In the genomic region with DNA sequence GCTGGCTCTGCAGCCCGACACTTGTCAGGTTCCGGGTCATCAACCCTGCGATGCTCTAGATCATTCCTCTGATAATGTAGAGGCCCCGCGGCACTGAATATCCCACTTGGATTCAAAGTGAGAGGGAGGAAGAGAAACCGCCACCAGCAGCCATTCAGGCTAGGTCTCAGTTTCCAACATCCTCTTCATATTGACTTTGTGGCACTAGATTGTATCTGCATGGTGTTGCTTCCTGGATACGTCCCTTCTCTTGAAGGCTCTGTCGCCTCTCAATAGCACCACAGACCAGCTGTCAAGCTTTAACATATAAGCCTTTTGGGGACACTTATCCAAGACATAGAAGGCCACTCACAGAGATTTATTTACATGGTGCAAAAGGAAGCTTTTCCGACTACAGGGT, we compare ENCODE assay signal across 24 mouse cellular contexts.
A peak's percentile ranks its signal among the peaks of the same experiment; 100 is the strongest.
DNase-seq lines count a peak whose midpoint lies in the region; ATAC-seq lines count a peak whose summit lies in the region.
"Had no signal": no experiment of that assay in that cellular context is flagged by ENCODE, and none has a peak within 500 bp of the region (broad histone marks: within the 10 kb centered on the region; RNA-seq: fewer than 3 reads in every experiment).

No protein-coding gene starts in this region.

- H3K27ac ChIP-seq in midbrain, embryonic 16.5 days (ENCODE audit: low read length) = no peak overlapping the region
- H3K27ac ChIP-seq: embryonic facial prominence, embryonic 10.5 days; embryonic facial prominence, embryonic 13.5 days; forebrain, embryonic 12.5 days; forebrain, embryonic 15.5 days; heart, embryonic 15.5 days; hindbrain, embryonic 15.5 days had no signal

- DNase-seq in CD4-positive helper T cell, adult 2 months (ENCODE audit: low read depth, low spot score) = peak; percentile 53
- DNase-seq in T-cell, adult 2 months (ENCODE audit: low spot score) = peak; percentile 25
- peak; percentile 43 for DNase-seq in induced T-regulatory cell, adult 2 months (ENCODE audit: low read depth)
- no peak for DNase-seq in urinary bladder, postnatal 14 days (ENCODE audit: low spot score)
- no peak for DNase-seq in adrenal gland, adult 8-10 months
- DNase-seq: adrenal gland, postnatal 10 days; adrenal gland, postnatal 36 days; cerebellum, adult 9-10 months; embryo, embryonic 11 days; gastrocnemius, postnatal 25 days; heart, adult 18-20 months; heart, postnatal 10 days; heart, postnatal 4 days; kidney, adult 18-20 months had no signal

- no peak for ATAC-seq in midbrain, embryonic 16.5 days
- ATAC-seq: forebrain, embryonic 15.5 days; intestine, embryonic 16.5 days had no signal

- H3K36me3 ChIP-seq in midbrain, embryonic 16.5 days (ENCODE audit: control insufficient read depth, insufficient read depth, low read length) = no peaks in the 10 kb centered on the region
- H3K36me3 ChIP-seq: embryonic facial prominence, embryonic 10.5 days; embryonic facial prominence, embryonic 13.5 days; forebrain, embryonic 12.5 days; forebrain, embryonic 15.5 days; heart, embryonic 12.5 days; heart, embryonic 15.5 days; hindbrain, embryonic 15.5 days had no signal

- no peak overlapping the region for H3K4me2 ChIP-seq in midbrain, embryonic 16.5 days (ENCODE audit: low read length)
- H3K4me2 ChIP-seq: embryonic facial prominence, embryonic 13.5 days; forebrain, embryonic 12.5 days; forebrain, embryonic 15.5 days; heart, embryonic 12.5 days; heart, embryonic 15.5 days; hindbrain, embryonic 15.5 days had no signal

- 91% methylated on average over 9 of the region's 9 CpGs for WGBS in midbrain, embryonic 16.5 days

- H3K9ac ChIP-seq in midbrain, embryonic 16.5 days (ENCODE audit: low read depth, low read length) = no peak overlapping the region
- H3K9ac ChIP-seq: embryonic facial prominence, embryonic 13.5 days; forebrain, embryonic 12.5 days; forebrain, embryonic 15.5 days; heart, embryonic 12.5 days; heart, embryonic 15.5 days; hindbrain, embryonic 15.5 days had no signal

- no peaks in the 10 kb centered on the region; the same call in 1 of the 2 replicates for H3K27me3 ChIP-seq in midbrain, embryonic 16.5 days (ENCODE audit: control insufficient read depth, insufficient read depth, low read depth, low read length)
- H3K27me3 ChIP-seq: heart, embryonic 12.5 days; heart, embryonic 15.5 days; hindbrain, embryonic 15.5 days had no signal

- H3K9me3 ChIP-seq in midbrain, embryonic 16.5 days (replicated peaks; ENCODE audit: control insufficient read depth, low read length, poor library complexity, severe bottlenecking) = no peaks in the 10 kb centered on the region
- H3K9me3 ChIP-seq: embryonic facial prominence, embryonic 10.5 days; embryonic facial prominence, embryonic 13.5 days; forebrain, embryonic 12.5 days; forebrain, embryonic 15.5 days; heart, embryonic 12.5 days; heart, embryonic 15.5 days; hindbrain, embryonic 15.5 days had no signal

- H3K4me1 ChIP-seq in midbrain, embryonic 16.5 days (ENCODE audit: control insufficient read depth, insufficient read depth, low read length) = no peaks in the 10 kb centered on the region

- no peak overlapping the region for H3K4me3 ChIP-seq in midbrain, embryonic 16.5 days (ENCODE audit: low read depth, low read length)
- H3K4me3 ChIP-seq: embryonic facial prominence, embryonic 10.5 days; embryonic facial prominence, embryonic 13.5 days; erythroblast, embryonic 14.5 days; forebrain, embryonic 12.5 days; forebrain, embryonic 15.5 days; heart, embryonic 12.5 days; heart, embryonic 15.5 days; hindbrain, embryonic 15.5 days had no signal

Comparison
In these comparisons a context has a peak if more than half of its experiments do, and no peak if none do; other contexts are left out.
1. DNase-seq: peak in CD4-positive helper T cell, adult 2 months (single experiment), T-cell, adult 2 months (single experiment) and induced T-regulatory cell, adult 2 months (single experiment); none in urinary bladder, postnatal 14 days (single experiment) and adrenal gland, adult 8-10 months (single experiment).